Mouse (Mus musculus): ENCODE results near the gene Txnl4b. TPM values are rescaled to one million over a fixed set of nuclear protein-coding genes. Genes with fewer than 3 reads are reported as not detected.
A peak's percentile ranks its signal among the peaks of the same experiment; 100 is the strongest.

Gene Txnl4b
- 7.0 and 16.2 TPM in 2 replicates for polyA plus RNA-seq (2011; ENCODE audit: insufficient read depth, insufficient read length, low replicate concordance, missing spikeins)

DNA sequence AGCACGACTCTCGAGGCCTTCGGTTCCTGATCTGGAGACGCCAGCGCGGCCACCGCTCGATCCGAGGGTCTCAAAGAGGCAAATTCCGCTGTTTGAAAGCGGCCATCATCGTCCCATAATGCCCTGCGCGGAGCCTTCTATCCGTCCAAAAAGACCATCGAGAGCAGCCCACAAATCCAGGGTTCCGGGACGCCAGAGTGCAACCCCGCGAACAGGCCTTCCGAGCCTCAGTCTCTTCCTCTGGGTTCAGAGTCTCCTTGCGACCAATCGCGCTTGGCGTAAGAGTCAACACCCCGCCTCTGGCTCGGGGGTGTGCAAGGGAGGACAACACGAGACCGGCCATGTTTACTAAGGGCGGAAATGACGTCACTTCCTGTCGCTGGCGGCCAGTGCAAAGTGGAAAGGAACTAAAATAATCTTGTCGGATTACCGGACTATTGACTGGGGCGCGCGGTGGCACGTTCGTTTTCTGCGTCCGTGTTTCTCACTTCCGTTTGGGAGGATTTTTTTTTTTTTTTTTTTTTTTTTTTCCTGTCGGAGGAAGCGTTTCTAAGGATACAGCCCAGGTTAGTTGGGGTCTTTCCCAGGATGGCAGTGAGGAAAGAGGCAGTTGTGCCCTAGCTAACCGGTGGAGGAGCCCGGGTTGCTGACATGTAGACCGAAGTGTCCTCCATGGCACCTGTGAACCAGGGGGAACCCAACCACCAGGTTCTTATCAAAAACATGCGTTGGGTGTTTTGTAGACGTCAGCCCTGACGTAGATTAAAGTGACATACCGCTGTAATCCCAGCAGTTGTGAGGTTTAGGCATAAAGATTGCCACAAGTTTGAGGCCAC, at the start of gene Txnl4b, which contains the start of gene Dhx38:
TSS of gene Txnl4b (plus strand) at position 395 of the 836 bp plus-strand sequence.
TSS of gene Dhx38 (minus strand) at position 364 of the 836 bp plus-strand sequence.
- H3K4me3 ChIP-seq (replicated peaks; ENCODE audit: control insufficient read depth, low read depth, low read length) = peak within 1 kb of the TSS; percentile 90
- peak within 1 kb of the TSS; percentile 96 for H3K27ac ChIP-seq (ENCODE audit: control insufficient read depth, insufficient read depth, low read depth, low read length, poor library complexity)
- under 1% methylated on average over 52 of the region's 52 CpGs for WGBS
- TF ChIP-seq POLR2A (IDR thresholded peaks at IDR 0.05; ENCODE audit: borderline replicate concordance, control insufficient read depth, low read depth, low read length) = peak; percentile 45; the same call in 1 of the 2 replicates
- no peak for TF ChIP-seq CTCF (IDR thresholded peaks at IDR 0.05; ENCODE audit: control insufficient read depth, insufficient read depth, low read length)
- H3K4me1 ChIP-seq (ENCODE audit: control insufficient read depth, insufficient read depth, low read length) = peaks cover 2% of the 10 kb centered on the region; the same call in 1 of the 2 replicates

DNA sequence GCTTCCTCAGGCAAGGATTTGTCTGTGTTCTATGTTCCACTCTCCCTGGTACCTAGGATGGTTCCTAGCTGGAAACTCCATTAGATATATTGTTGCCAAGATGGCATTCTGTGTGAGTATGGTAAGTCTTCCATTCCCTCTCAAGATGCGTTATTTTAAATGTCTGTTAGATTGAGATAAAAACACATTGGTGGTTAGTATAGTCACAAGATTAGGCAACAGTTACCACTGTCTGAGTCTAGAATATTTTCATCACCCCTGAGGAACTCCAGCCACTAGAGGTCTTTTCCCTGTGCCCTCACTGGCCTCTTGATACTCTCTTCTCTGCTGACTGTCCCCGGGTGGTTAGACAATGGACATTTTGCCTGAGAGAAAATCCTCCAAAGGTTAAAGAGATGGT, 41.7 kb upstream of the Txnl4b start:
- no peaks in the 10 kb centered on the region for H3K4me1 ChIP-seq (ENCODE audit: control insufficient read depth, insufficient read depth, low read length)
- TF ChIP-seq POLR2A (IDR thresholded peaks at IDR 0.05; ENCODE audit: borderline replicate concordance, control insufficient read depth, low read depth, low read length) = no peak
- no peak for TF ChIP-seq CTCF (IDR thresholded peaks at IDR 0.05; ENCODE audit: control insufficient read depth, insufficient read depth, low read length)
- WGBS = 64% methylated on average over 2 of the region's 2 CpGs

DNA sequence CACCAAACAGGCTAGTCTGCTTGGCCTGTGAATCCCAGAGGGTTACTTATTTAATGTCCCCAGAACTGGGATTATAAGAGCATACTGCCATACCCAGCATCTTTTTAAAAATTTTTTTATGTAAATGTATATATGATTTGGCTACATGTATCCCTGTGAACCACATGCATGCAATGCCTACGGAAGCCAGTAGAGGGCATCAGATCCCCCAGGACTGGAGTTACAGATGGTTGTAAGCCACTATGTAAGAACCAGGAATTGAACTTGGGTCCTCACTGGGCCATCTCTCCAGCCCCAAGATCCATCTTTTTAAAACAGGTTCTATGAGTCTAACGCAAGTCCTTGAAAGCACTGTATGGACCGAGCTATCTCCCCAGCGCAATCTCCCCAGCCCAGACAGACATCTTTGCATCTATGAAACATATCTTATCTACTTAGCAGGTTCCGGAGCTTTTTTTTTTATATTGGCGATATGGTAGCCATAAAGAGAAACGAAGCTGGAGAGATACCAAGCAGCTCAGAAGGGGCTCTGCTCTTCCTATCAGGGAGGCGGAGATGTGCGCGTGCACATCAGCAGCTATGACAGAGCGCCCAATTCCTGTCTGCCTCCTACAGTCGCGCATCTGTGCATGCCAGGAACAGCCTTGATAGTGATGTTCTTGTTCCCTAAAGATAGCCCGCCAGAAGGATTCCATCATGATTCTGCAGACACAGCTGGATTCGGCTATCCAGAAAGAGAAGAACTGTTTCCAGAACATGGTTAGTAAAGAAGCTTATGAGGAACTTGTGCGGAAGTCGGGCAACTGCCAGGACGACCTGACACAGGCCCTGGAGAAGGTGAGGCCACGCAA, 30.3 kb upstream of the Txnl4b start:
- WGBS = 84% methylated on average over 19 of the region's 19 CpGs
- Histone ChIP-seq H3K27ac (ENCODE audit: control insufficient read depth, insufficient read depth, low read depth, low read length, poor library complexity) (no peak overlapping the region), H3K4me1 (ENCODE audit: control insufficient read depth, insufficient read depth, low read length) (no peaks in the 10 kb centered on the region), H3K4me3 (replicated peaks; ENCODE audit: control insufficient read depth, low read depth, low read length) (no peak overlapping the region)
- no peak for TF ChIP-seq POLR2A (IDR thresholded peaks at IDR 0.05; ENCODE audit: borderline replicate concordance, control insufficient read depth, low read depth, low read length)
- TF ChIP-seq CTCF (IDR thresholded peaks at IDR 0.05; ENCODE audit: control insufficient read depth, insufficient read depth, low read length) = peak; percentile 39

More for the DNA sequence above, 41.7 kb upstream of the Txnl4b start:
- Histone ChIP-seq H3K27ac (ENCODE audit: control insufficient read depth, insufficient read depth, low read depth, low read length, poor library complexity) (no peak overlapping the region), H3K4me3 (replicated peaks; ENCODE audit: control insufficient read depth, low read depth, low read length) (no peak overlapping the region)

DNA sequence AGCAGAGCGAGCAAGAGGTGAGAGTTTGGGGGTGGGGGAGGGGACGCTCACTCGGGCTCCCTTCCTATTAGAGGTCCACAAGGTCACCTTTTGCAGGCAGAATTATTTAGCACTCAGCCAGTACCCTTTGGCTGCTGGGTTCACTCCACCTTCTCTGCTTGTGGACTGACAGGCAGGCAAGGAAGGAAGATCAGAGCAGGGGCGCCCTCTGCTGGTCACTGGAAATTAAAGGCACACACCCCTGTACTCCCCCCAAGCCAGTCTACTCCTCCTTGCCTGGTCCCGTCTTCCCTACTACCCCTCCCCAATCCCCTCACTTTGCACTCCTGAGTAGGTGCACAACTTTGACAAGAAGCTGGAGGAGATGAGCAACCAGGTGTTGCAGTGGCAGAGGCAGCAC, 29.0 kb upstream of the Txnl4b start:
- 15% methylated on average over 5 of the region's 5 CpGs for WGBS
- H3K27ac ChIP-seq (ENCODE audit: control insufficient read depth, insufficient read depth, low read depth, low read length, poor library complexity) = no peak overlapping the region
- no peak overlapping the region for H3K4me3 ChIP-seq (replicated peaks; ENCODE audit: control insufficient read depth, low read depth, low read length)
- TF ChIP-seq POLR2A (IDR thresholded peaks at IDR 0.05; ENCODE audit: borderline replicate concordance, control insufficient read depth, low read depth, low read length) = no peak
- TF ChIP-seq CTCF (IDR thresholded peaks at IDR 0.05; ENCODE audit: control insufficient read depth, insufficient read depth, low read length) = peak; percentile 87
- no peaks in the 10 kb centered on the region for H3K4me1 ChIP-seq (ENCODE audit: control insufficient read depth, insufficient read depth, low read length)

DNA sequence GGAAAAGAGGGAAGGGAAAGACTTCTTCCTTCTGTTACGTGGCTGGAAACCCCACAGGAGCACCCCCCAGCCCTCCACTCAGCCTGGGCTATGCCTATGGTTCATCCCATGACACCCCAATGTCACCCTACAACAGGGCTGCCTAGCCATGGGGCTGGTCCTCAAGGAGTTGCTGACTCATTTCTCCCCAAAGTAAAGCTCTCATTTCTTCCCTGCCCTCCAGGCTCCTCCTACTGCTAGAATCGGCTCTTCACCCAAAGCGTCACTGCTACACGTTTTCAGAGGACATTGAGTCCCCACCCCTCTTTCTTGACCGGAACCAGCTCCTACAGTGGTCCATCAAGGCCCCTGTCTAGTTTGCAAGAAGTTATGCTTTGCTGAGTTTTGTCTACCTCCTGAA, 23.5 kb upstream of the Txnl4b start:
- H3K4me1 ChIP-seq (ENCODE audit: control insufficient read depth, insufficient read depth, low read length) = no peaks in the 10 kb centered on the region
- TF ChIP-seq CTCF (IDR thresholded peaks at IDR 0.05; ENCODE audit: control insufficient read depth, insufficient read depth, low read length) (no peak), POLR2A (IDR thresholded peaks at IDR 0.05; ENCODE audit: borderline replicate concordance, control insufficient read depth, low read depth, low read length) (no peak)
- WGBS = 67% methylated on average over 5 of the region's 5 CpGs
- no peak overlapping the region for H3K27ac ChIP-seq (ENCODE audit: control insufficient read depth, insufficient read depth, low read depth, low read length, poor library complexity)
- H3K4me3 ChIP-seq (replicated peaks; ENCODE audit: control insufficient read depth, low read depth, low read length) = no peak overlapping the region

DNA sequence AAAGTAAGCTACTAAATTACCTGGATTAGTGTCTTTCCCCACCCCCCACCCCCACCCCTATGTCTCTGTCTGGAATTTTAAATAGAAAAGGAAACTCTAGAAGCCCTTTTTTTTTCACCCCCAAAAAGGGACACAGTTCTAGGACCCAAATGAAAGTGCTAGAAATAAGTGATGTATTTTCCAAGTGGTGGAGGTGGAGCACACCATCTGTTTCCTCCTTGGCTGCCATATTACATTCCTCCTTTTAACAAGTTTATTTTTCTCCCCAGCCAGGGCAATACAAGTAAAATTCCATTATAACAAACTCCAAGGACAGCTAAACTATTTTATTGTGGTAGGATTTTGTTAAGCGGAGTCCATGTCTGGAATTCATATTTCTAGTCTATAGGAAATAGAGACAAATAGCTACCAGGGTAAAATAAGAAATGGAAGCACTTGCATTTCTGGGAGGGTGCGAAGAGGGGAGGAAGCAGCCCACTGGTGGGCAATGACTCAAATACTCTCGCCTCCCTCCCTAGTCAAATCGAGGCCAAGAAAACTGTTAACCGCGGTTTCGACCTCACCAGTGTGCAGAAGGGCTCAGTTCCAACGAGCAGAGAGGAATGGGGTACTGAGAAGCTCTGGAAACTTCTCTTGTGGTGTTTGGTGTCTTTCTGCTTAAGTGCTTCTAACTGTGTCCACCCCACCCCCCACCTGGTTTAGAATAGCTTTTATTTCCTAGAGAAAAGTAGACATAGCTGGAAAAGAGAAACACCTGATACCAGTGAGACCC, 22.8 kb upstream of the Txnl4b start:
- 68% methylated on average over 8 of the region's 8 CpGs for WGBS
- Histone ChIP-seq H3K4me1 (ENCODE audit: control insufficient read depth, insufficient read depth, low read length) (no peaks in the 10 kb centered on the region), H3K27ac (ENCODE audit: control insufficient read depth, insufficient read depth, low read depth, low read length, poor library complexity) (no peak overlapping the region), H3K4me3 (replicated peaks; ENCODE audit: control insufficient read depth, low read depth, low read length) (no peak overlapping the region)
- TF ChIP-seq POLR2A (IDR thresholded peaks at IDR 0.05; ENCODE audit: borderline replicate concordance, control insufficient read depth, low read depth, low read length) (no peak), CTCF (IDR thresholded peaks at IDR 0.05; ENCODE audit: control insufficient read depth, insufficient read depth, low read length) (no peak)

DNA sequence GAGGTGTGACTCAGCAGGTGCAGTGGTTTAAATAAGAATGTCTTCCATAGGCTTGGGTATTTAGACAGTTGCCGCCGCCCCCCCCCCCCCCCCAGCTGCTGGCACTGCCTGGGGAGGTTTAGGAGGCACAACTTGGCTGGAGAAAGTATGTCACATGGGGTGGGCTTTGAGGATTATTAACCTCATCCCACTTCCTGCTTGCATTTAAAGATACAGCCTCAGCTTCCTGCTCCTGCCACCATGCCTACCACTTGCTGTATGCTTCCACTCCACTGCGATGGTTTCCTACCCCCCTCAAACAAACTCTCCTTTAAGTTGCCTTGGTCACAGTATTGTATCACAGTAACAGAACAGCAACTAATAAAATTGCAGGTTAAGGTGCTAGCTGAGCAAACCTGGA, 21.6 kb upstream of the Txnl4b start:
- TF ChIP-seq POLR2A (IDR thresholded peaks at IDR 0.05; ENCODE audit: borderline replicate concordance, control insufficient read depth, low read depth, low read length) (no peak), CTCF (IDR thresholded peaks at IDR 0.05; ENCODE audit: control insufficient read depth, insufficient read depth, low read length) (no peak)
- H3K27ac ChIP-seq (ENCODE audit: control insufficient read depth, insufficient read depth, low read depth, low read length, poor library complexity) = no peak overlapping the region
- no peak overlapping the region for H3K4me3 ChIP-seq (replicated peaks; ENCODE audit: control insufficient read depth, low read depth, low read length)
- H3K4me1 ChIP-seq (ENCODE audit: control insufficient read depth, insufficient read depth, low read length) = no peaks in the 10 kb centered on the region
- 17% methylated on average over 3 of the region's 3 CpGs for WGBS
